Mouse (Mus musculus) thymus, postnatal 25 days (tissue): Measurements from ENCODE around the gene Sorbs1.
A peak's percentile ranks its signal among the peaks of the same experiment; 100 is the strongest.

Experiments used
- DNase-seq: peaks from one replicate; pipeline ENCODE4 v3.0.0; 2022

Sorbs1 gene

DNA sequence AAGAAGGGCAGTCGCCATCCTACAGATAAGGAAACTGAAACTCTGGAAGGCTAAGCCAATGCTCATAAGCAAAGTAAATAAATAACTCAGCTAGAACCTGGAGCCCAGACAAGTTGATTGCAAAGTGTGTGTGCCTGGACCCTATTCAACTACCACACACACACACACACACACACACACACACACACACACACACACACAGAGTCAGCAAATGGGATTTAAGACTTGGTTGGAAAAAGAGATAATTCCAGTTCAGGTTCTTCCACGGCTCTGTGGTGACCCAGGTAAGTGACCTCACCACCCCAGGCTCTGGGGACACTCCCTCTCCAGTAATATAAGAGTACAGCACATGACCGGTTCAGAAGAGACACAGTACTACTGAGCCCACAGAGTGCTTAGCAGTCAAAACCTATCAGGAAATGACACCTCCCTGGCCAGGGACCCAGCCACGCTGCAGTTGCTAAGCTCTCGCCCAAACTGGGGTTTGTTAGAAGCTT lies 36.1 kb downstream of the Sorbs1 start:
- no peak for DNase-seq

DNA sequence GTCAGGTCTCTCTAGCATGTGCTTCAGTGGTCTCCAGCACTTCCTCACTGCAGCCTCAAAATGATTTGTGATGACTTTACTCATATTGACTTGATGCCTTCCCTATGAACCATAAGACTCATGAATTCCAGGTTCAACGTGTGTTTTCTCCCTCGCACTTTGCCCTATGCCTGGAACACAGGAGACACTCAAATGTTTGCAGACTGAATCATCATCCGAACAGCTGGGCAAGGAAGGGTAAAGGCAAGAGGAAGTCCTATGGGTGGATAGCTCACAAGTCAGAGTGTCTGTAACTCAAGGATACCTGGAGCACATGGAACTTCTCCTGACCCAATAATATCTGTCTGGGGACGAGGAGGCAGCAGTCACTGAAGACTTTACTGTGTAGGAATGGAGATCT lies 37.1 kb downstream of the Sorbs1 start:
- DNase-seq, result no peak

GRCm38 (mm10) chr19:40471526-40472245 lies 41.9 kb downstream of the Sorbs1 start:
- no peak for DNase-seq

DNA sequence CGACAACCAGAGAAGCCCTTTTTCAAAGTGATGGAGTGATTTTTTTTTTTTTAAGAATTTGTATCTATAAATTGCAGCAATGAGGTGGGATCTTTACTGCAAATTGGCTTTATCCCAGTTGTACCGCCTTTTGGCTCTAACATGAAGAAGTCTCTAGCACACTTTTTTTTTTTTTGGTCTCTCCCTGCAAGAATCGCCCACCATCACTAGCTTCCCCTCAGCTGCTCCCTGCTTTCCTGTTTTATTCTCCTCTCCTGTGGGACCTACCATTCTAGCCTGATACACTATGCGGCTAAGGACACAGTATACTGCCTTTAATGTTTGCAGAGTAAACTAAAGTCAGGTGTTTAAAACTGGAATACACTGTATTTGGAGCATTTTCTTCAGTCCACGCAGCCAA lies 43.8 kb downstream of the Sorbs1 start:
- no peak for DNase-seq

GRCm38 (mm10) chr19:40468308-40468707 lies 45.3 kb downstream of the Sorbs1 start:
- DNase-seq, result no peak

- DNase-seq, result no peak
These were observed 45.8 kb downstream of the Sorbs1 start for GRCm38 (mm10) chr19:40467810-40468209.

DNA sequence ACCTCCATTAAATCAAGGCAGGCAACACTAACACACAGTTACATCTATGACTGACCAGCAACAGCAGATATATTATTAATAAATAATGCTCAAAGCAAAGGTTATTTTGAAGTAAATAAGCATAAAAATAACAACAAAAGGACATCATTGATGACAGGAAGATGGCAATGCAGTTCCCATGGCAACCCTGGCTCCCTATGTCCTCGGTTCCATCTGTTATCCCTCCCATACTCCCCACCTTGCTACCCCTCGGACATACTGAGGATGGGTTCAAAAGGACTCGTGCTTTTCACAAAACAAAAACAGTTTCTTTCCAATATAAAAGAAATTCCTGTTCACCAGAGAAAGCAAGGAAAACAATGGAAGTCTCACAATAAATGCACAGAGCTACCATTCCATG lies 48.2 kb downstream of the Sorbs1 start:
- no peak for DNase-seq

GRCm38 (mm10) chr19:40464408-40464807 lies 49.2 kb downstream of the Sorbs1 start:
- DNase-seq, result no peak

GRCm38 (mm10) chr19:40462892-40463291 lies 50.7 kb downstream of the Sorbs1 start:
- no peak for DNase-seq

GRCm38 (mm10) chr19:40462481-40462880 lies 51.1 kb downstream of the Sorbs1 start:
- no peak for DNase-seq

DNA sequence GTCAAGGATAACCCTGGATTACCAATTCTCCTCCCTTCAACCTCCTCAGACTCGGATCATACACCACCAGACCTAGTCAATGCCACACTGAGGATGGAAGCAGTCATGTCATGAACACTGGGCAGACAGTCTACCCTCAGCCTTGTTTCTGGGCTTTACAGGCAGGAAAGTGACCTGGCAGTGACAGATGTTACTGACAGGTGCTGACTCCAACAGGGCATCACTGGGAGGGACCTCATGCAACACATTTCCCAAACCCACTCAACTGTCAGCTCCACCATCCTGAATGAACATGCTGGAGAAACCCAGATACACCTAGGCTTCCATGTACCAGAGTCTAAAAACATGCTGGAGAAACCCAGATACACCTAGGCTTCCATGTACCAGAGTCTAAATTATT lies 51.9 kb downstream of the Sorbs1 start:
- no peak for DNase-seq

DNA sequence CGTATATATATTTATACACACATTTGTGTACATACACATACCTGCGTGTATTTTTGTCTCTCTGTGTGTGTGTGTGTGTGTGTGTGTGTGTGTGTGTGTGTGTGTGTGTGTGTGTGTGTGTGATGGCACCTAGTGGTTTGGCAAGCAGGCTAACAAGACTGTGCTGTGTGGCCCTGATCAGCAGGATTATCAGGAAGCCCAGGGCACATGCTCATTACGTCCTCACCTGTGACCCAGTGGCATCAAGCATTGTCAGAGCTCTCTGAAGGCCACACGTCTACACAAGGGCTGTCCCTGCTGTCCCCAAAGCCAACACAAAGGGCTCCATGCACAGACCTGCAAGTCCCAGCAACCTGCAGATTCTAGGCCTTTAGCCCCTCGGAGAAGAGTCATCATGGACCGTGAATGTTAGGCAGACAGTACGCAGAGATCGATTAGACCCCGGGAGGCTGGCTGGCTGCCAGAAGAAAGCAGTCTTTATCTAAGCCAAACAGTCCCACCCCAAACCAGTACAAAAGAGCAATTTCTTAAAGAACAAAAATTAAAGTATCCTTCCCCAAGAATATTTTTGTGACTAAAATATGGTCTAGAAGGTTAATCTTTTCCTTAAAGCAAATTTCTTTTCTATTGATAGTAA lies 52.6 kb downstream of the Sorbs1 start:
- no peak for DNase-seq

GRCm38 (mm10) chr19:40459338-40459737 lies 54.2 kb downstream of the Sorbs1 start:
- DNase-seq, result no peak

DNA sequence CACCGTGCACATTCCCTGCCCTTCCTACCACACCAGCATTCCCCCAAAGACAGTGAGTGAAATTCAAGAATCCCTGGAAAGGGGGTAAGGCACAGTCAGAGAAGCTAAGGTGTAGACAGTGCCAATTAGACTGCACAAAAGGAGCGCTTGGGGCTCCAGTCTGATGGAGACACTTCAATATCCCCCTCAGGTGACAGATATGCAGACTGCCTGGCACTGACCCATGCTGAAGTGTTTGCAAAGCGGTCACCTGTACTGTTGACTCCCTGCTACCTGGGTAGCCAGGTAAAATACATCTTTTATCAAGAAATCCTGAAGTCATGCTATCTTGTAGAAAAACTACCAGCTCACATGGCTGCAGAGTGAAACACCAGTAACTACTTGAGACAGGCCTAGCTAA lies 54.8 kb downstream of the Sorbs1 start:
- no peak for DNase-seq

- no peak for DNase-seq
These were observed 58.3 kb downstream of the Sorbs1 start for GRCm38 (mm10) chr19:40455248-40455647.

- no peak for DNase-seq
These were observed 59.5 kb downstream of the Sorbs1 start for GRCm38 (mm10) chr19:40454096-40454495.

DNA sequence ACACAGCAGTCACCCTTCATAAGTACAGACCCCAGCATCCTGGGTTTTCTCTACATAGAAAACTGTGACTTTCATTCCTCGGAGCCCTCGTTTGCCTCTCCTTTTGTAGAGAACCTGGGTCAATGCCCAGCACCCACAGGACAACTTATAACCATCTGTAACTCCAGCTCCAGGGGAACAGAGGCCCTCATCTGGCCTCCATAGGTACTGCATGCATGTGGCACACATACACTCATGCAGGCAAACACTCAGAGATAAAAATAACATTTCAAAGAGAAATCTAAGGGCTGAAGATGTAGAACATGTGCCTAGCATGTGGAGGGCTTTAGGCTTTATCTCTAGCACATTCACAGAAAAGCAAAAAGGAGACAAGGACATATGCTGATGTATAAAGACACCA lies 61.4 kb downstream of the Sorbs1 start:
- DNase-seq, result no peak

- DNase-seq, result no peak
These were observed 62.3 kb downstream of the Sorbs1 start for GRCm38 (mm10) chr19:40451307-40451706.

- no peak for DNase-seq
These were observed 67.1 kb downstream of the Sorbs1 start for GRCm38 (mm10) chr19:40446525-40446924.

GRCm38 (mm10) chr19:40442377-40442776 lies 71.2 kb downstream of the Sorbs1 start:
- no peak for DNase-seq

GRCm38 (mm10) chr19:40440951-40441350 lies 72.6 kb downstream of the Sorbs1 start:
- DNase-seq, result no peak

DNA sequence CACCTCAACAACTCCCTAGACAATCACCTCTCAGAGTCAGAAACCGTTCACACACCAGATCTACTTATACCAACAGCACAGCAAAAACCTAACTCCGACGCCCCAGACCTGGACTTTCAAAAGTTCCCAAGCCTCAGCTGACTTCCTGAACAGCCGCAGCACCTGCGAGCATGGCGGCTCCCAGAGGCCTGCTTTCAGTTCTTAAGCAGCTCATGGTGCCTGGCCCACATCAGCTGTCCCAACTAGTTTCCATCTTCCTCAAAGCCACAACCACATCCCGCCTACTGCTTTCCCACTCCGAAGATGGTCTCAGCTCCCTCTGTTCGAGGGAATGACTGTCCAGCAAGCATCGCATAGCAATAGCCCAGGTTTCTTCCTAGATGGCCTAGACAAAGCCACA lies 74.7 kb downstream of the Sorbs1 start:
- DNase-seq, result peak; percentile 15

GRCm38 (mm10) chr19:40437651-40438068 lies 75.9 kb downstream of the Sorbs1 start:
- no peak for DNase-seq

- DNase-seq, result no peak
These were observed 76.9 kb downstream of the Sorbs1 start for GRCm38 (mm10) chr19:40436465-40437200.
